Comparison of ENCODE assay signal across 32 mouse cellular contexts in genomic region chr1:34102604-34103003, GRCm38 (mm10).
DNase-seq lines count a peak whose midpoint lies in the region; ATAC-seq and TF ChIP-seq lines count a peak whose summit lies in the region.
"Had no signal": no experiment of that assay in that cellular context is flagged by ENCODE, and none has a peak within 500 bp of the region (broad histone marks: within the 10 kb centered on the region; RNA-seq: fewer than 3 reads in every experiment).

No protein-coding gene starts in this region.

- DNase-seq in kidney, adult 2 months, result peak; percentile 50
- DNase-seq in 3T3-L1 (ENCODE audit: low read depth, low spot score), result peak; percentile 54
- peak; percentile 70 for DNase-seq in R1 (ENCODE audit: low read depth, low spot score)
- DNase-seq in cerebellum, adult 9-11 months, result no peak
- DNase-seq: adrenal gland, postnatal 36 days; cerebellum, adult 2 months; cerebellum, postnatal 10 days; cerebellum, postnatal 36 days; embryo, embryonic 11 days; gastrocnemius, postnatal 10 days; gastrocnemius, postnatal 36 days; heart, postnatal 10 days; heart, postnatal 36 days; kidney, adult 8-10 months had no signal

- no peaks in the 10 kb centered on the region for H3K36me3 ChIP-seq in kidney, adult 2 months (ENCODE audit: control insufficient read depth, insufficient read depth, low read length)
- H3K36me3 ChIP-seq in kidney, embryonic 16.5 days (ENCODE audit: insufficient read depth, low read length), result 0 out of 2 replicates have a peak, but pooled peaks cover 2% of the 10 kb centered on the region
- H3K36me3 ChIP-seq in ES-Bruce4 (ENCODE audit: control insufficient read depth, insufficient read depth, low read length, poor library complexity, severe bottlenecking), result no peaks in the 10 kb centered on the region
- H3K36me3 ChIP-seq in hindbrain, embryonic 12.5 days, result no peaks in the 10 kb centered on the region
- H3K36me3 ChIP-seq: embryonic facial prominence, embryonic 10.5 days; embryonic facial prominence, embryonic 13.5 days; forebrain, embryonic 12.5 days; forebrain, embryonic 15.5 days; G1E; heart, embryonic 12.5 days; heart, embryonic 15.5 days; hindbrain, embryonic 10.5 days had no signal

- ATAC-seq in kidney, embryonic 16.5 days (ENCODE audit: low FRiP score, low TSS enrichment), result no peak
- ATAC-seq in hindbrain, embryonic 12.5 days (ENCODE audit: low FRiP score), result no peak
- ATAC-seq: activated CD4-positive, CD25-positive, alpha-beta regulatory T cell, adult 4 months; forebrain, embryonic 15.5 days; hindbrain, postnatal 0 days; inflammation-experienced regulatory T-cells, adult 6 months; intestine, embryonic 16.5 days had no signal

- no peak overlapping the region for H3K27ac ChIP-seq in kidney, adult 2 months (ENCODE audit: insufficient read depth, low read depth, low read length)
- no peak overlapping the region; the same call in 1 of the 2 replicates for H3K27ac ChIP-seq in kidney, embryonic 16.5 days (ENCODE audit: low read length)
- peak overlapping the region; percentile 100 for H3K27ac ChIP-seq in ES-Bruce4 (ENCODE audit: insufficient read depth, low read length)
- no peak overlapping the region for H3K27ac ChIP-seq in hindbrain, embryonic 12.5 days
- H3K27ac ChIP-seq: embryonic facial prominence, embryonic 13.5 days; forebrain, embryonic 12.5 days; forebrain, embryonic 15.5 days; hindbrain, embryonic 14.5 days; hindbrain, postnatal 0 days had no signal

- TF ChIP-seq POLR2A in kidney, adult 2 months (IDR thresholded peaks at IDR 0.05; ENCODE audit: low read depth, low read length), result no peak
- no peak for TF ChIP-seq POLR2A in ES-Bruce4 (IDR thresholded peaks at IDR 0.05; ENCODE audit: insufficient read depth, low read length)

- H3K9me3 ChIP-seq in kidney, embryonic 16.5 days (ENCODE audit: low read length), result peaks cover 4% of the 10 kb centered on the region; the same call in 1 of the 2 replicates
- peaks cover 6% of the 10 kb centered on the region; the same call in 1 of the 2 replicates for H3K9me3 ChIP-seq in ES-Bruce4 (replicated peaks; ENCODE audit: control insufficient read depth, insufficient read depth, low read length, poor library complexity, severe bottlenecking)
- no peaks in the 10 kb centered on the region for H3K9me3 ChIP-seq in hindbrain, embryonic 12.5 days (replicated peaks)
- H3K9me3 ChIP-seq: embryonic facial prominence, embryonic 10.5 days; forebrain, embryonic 15.5 days; G1E had no signal

- H3K27me3 ChIP-seq in kidney, adult 2 months (replicated peaks; ENCODE audit: control insufficient read depth, insufficient read depth, low read length), result no peaks in the 10 kb centered on the region
- no peaks in the 10 kb centered on the region for H3K27me3 ChIP-seq in kidney, embryonic 16.5 days (ENCODE audit: insufficient read depth, low read length)
- no peaks in the 10 kb centered on the region for H3K27me3 ChIP-seq in ES-Bruce4 (ENCODE audit: control insufficient read depth, insufficient read depth, low read length, poor library complexity, severe bottlenecking)
- no peaks in the 10 kb centered on the region for H3K27me3 ChIP-seq in hindbrain, embryonic 12.5 days
- H3K27me3 ChIP-seq: embryonic facial prominence, embryonic 13.5 days; forebrain, embryonic 12.5 days; forebrain, embryonic 15.5 days; heart, embryonic 12.5 days; heart, embryonic 15.5 days; Patski had no signal

- H3K4me3 ChIP-seq in kidney, adult 2 months (ENCODE audit: insufficient read depth, low read depth, low read length), result no peak overlapping the region
- no peak overlapping the region for H3K4me3 ChIP-seq in kidney, embryonic 16.5 days (ENCODE audit: low read length)
- no peak overlapping the region for H3K4me3 ChIP-seq in ES-Bruce4 (ENCODE audit: low read depth, low read length)
- no peak overlapping the region for H3K4me3 ChIP-seq in hindbrain, embryonic 12.5 days
- H3K4me3 ChIP-seq: embryonic facial prominence, embryonic 13.5 days; erythroblast, embryonic 14.5 days; forebrain, embryonic 12.5 days; forebrain, embryonic 15.5 days; heart, embryonic 12.5 days; heart, embryonic 15.5 days had no signal

- no peak overlapping the region for H3K9ac ChIP-seq in kidney, embryonic 16.5 days (replicated peaks; ENCODE audit: low read length)
- no peak overlapping the region for H3K9ac ChIP-seq in ES-Bruce4 (ENCODE audit: low read depth, poor library complexity, severe bottlenecking)
- no peak overlapping the region for H3K9ac ChIP-seq in hindbrain, embryonic 12.5 days
- H3K9ac ChIP-seq: embryonic facial prominence, embryonic 13.5 days; forebrain, embryonic 12.5 days; forebrain, embryonic 15.5 days; heart, embryonic 12.5 days; heart, embryonic 15.5 days; hindbrain, embryonic 14.5 days had no signal

- H3K4me1 ChIP-seq in kidney, adult 2 months (ENCODE audit: control insufficient read depth, insufficient read depth, low read length), result no peaks in the 10 kb centered on the region; the same call in 1 of the 2 replicates
- H3K4me1 ChIP-seq in kidney, embryonic 16.5 days (ENCODE audit: insufficient read depth, low read length), result peaks cover 27% of the 10 kb centered on the region
- H3K4me1 ChIP-seq in ES-Bruce4 (ENCODE audit: control insufficient read depth, insufficient read depth, low read length), result peaks cover 5% of the 10 kb centered on the region
- peaks cover 31% of the 10 kb centered on the region for H3K4me1 ChIP-seq in hindbrain, embryonic 12.5 days

- TF ChIP-seq EP300 in ES-Bruce4 (IDR thresholded peaks at IDR 0.05; ENCODE audit: insufficient read depth, low read depth, low read length), result peak; percentile 82

- no peak for TF ChIP-seq CTCF in kidney, adult 2 months (conservative IDR thresholded peaks at IDR 0.05; ENCODE audit: insufficient read depth, insufficient read length, low read depth, low read length)
- no peak for TF ChIP-seq CTCF in ES-Bruce4 (IDR thresholded peaks at IDR 0.05; ENCODE audit: low read depth, low read length)

- no peak overlapping the region for H3K4me2 ChIP-seq in kidney, embryonic 16.5 days (replicated peaks; ENCODE audit: low read depth, low read length)
- H3K4me2 ChIP-seq in hindbrain, embryonic 12.5 days (replicated peaks), result no peak overlapping the region
- H3K4me2 ChIP-seq: forebrain, embryonic 12.5 days; forebrain, embryonic 15.5 days; heart, embryonic 15.5 days; hindbrain, embryonic 14.5 days had no signal

- 75% methylated on average over 2 of the region's 2 CpGs for WGBS in kidney, adult 2 months
- WGBS in kidney, embryonic 16.5 days, result 88% methylated on average over 2 of the region's 2 CpGs
- WGBS in hindbrain, embryonic 12.5 days, result 88% methylated on average over 2 of the region's 2 CpGs
